Mouse (Mus musculus): ENCODE data around the gene Ccl8.

Ccl8 gene

DNA sequence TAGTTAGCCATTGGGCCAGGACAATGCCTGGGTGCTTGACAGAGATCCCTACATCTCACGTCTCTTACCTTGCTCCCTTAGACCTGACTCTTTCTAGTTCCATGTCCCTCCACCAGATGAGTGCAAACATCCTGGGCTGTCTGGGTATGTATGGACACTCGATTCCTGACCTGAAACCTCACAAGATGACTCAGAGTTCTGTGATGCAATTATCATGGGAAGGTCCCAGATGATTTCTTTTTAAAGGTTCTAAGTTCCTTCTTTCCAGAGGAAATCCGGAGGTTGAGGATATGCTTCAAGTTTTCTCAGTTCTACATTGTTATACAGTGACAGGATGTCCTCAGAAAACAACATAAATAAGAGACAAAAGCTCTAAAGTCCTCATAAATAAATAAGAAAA lies 34.1 kb upstream of the Ccl8 start:
- TF ChIP-seq POU5F1 (IDR thresholded peaks at IDR 0.05; ENCODE audit: borderline replicate concordance, low read length), result no peak
- no peak for TF ChIP-seq NANOG (IDR thresholded peaks at IDR 0.05; ENCODE audit: borderline replicate concordance, low read length)
- TF ChIP-seq CTCF (conservative IDR thresholded peaks at IDR 0.05; ENCODE audit: low read length), result no peak
- Histone ChIP-seq H3K4me3 (replicated peaks; ENCODE audit: low read length) (no peak overlapping the region), H3K36me3 (ENCODE audit: insufficient read depth, low read length) (no peaks in the 10 kb centered on the region), H3K27me3 (ENCODE audit: insufficient read depth, low read length) (no peaks in the 10 kb centered on the region), H3K9me3 (ENCODE audit: low read length) (peaks cover 3% of the 10 kb centered on the region; the same call in 1 of the 2 replicates), H3K4me1 (replicated peaks; ENCODE audit: low read depth, low read length) (no peaks in the 10 kb centered on the region)

GRCm38 (mm10) chr11:82084360-82084759 lies 30.6 kb upstream of the Ccl8 start:
- Histone ChIP-seq H3K27me3 (ENCODE audit: insufficient read depth, low read length) (no peaks in the 10 kb centered on the region), H3K4me3 (replicated peaks; ENCODE audit: low read length) (no peak overlapping the region), H3K4me1 (replicated peaks; ENCODE audit: low read depth, low read length) (peaks cover 5% of the 10 kb centered on the region; the same call in 1 of the 2 replicates), H3K9me3 (ENCODE audit: low read length) (no peaks in the 10 kb centered on the region), H3K36me3 (ENCODE audit: insufficient read depth, low read length) (no peaks in the 10 kb centered on the region)
- no peak for TF ChIP-seq CTCF (conservative IDR thresholded peaks at IDR 0.05; ENCODE audit: low read length)
- no peak for TF ChIP-seq POU5F1 (IDR thresholded peaks at IDR 0.05; ENCODE audit: borderline replicate concordance, low read length)
- TF ChIP-seq NANOG (IDR thresholded peaks at IDR 0.05; ENCODE audit: borderline replicate concordance, low read length), result no peak

GRCm38 (mm10) chr11:82099511-82100323 lies 15.3 kb upstream of the Ccl8 start:
- TF ChIP-seq CTCF (conservative IDR thresholded peaks at IDR 0.05; ENCODE audit: low read length), result no peak
- TF ChIP-seq NANOG (IDR thresholded peaks at IDR 0.05; ENCODE audit: borderline replicate concordance, low read length), result no peak
- no peak for TF ChIP-seq POU5F1 (IDR thresholded peaks at IDR 0.05; ENCODE audit: borderline replicate concordance, low read length)
- no peaks in the 10 kb centered on the region for H3K9me3 ChIP-seq (ENCODE audit: low read length)
- H3K36me3 ChIP-seq (ENCODE audit: insufficient read depth, low read length), result no peaks in the 10 kb centered on the region
- H3K4me3 ChIP-seq (replicated peaks; ENCODE audit: low read length), result no peak overlapping the region
- no peaks in the 10 kb centered on the region for H3K4me1 ChIP-seq (replicated peaks; ENCODE audit: low read depth, low read length)
- H3K27me3 ChIP-seq (ENCODE audit: insufficient read depth, low read length), result no peaks in the 10 kb centered on the region

- Histone ChIP-seq H3K4me3 (replicated peaks; ENCODE audit: low read length) (no peak overlapping the region), H3K4me1 (replicated peaks; ENCODE audit: low read depth, low read length) (no peaks in the 10 kb centered on the region), H3K36me3 (ENCODE audit: insufficient read depth, low read length) (no peaks in the 10 kb centered on the region), H3K27me3 (ENCODE audit: insufficient read depth, low read length) (no peaks in the 10 kb centered on the region), H3K9me3 (ENCODE audit: low read length) (peaks cover 4% of the 10 kb centered on the region; the same call in 1 of the 2 replicates)
- TF ChIP-seq POU5F1 (IDR thresholded peaks at IDR 0.05; ENCODE audit: borderline replicate concordance, low read length) (no peak), NANOG (IDR thresholded peaks at IDR 0.05; ENCODE audit: borderline replicate concordance, low read length) (no peak), CTCF (conservative IDR thresholded peaks at IDR 0.05; ENCODE audit: low read length) (no peak)
Measured at GRCm38 (mm10) chr11:82101087-82101486, 13.9 kb upstream of the Ccl8 start.

GRCm38 (mm10) chr11:82101529-82101928 lies 13.5 kb upstream of the Ccl8 start, which contains the start of gene Ccl12:
Gene Ccl12 (plus strand): TSS chr11:82101845.
- Histone ChIP-seq H3K36me3 (ENCODE audit: insufficient read depth, low read length) (no peaks in the 10 kb centered on the region), H3K4me1 (replicated peaks; ENCODE audit: low read depth, low read length) (no peaks in the 10 kb centered on the region)

GRCm38 (mm10) chr11:82109611-82110010 lies 5.4 kb upstream of the Ccl8 start:
- Histone ChIP-seq H3K9me3 (ENCODE audit: low read length) (peaks cover 4% of the 10 kb centered on the region; the same call in 1 of the 2 replicates), H3K36me3 (ENCODE audit: insufficient read depth, low read length) (no peaks in the 10 kb centered on the region), H3K4me1 (replicated peaks; ENCODE audit: low read depth, low read length) (no peaks in the 10 kb centered on the region), H3K4me3 (replicated peaks; ENCODE audit: low read length) (no peak overlapping the region), H3K27me3 (ENCODE audit: insufficient read depth, low read length) (no peaks in the 10 kb centered on the region)
- TF ChIP-seq NANOG (IDR thresholded peaks at IDR 0.05; ENCODE audit: borderline replicate concordance, low read length) (no peak), CTCF (conservative IDR thresholded peaks at IDR 0.05; ENCODE audit: low read length) (no peak), POU5F1 (IDR thresholded peaks at IDR 0.05; ENCODE audit: borderline replicate concordance, low read length) (no peak)

More at GRCm38 (mm10) chr11:82101529-82101928, 13.5 kb upstream of the Ccl8 start, which contains the start of gene Ccl12:
- H3K27me3 ChIP-seq (ENCODE audit: insufficient read depth, low read length), result no peaks in the 10 kb centered on the region
- peaks cover 4% of the 10 kb centered on the region; the same call in 1 of the 2 replicates for H3K9me3 ChIP-seq (ENCODE audit: low read length)
- TF ChIP-seq CTCF (conservative IDR thresholded peaks at IDR 0.05; ENCODE audit: low read length), result no peak
- H3K4me3 ChIP-seq (replicated peaks; ENCODE audit: low read length), result no peak within 1 kb of the TSS

- no peaks in the 10 kb centered on the region for H3K36me3 ChIP-seq (ENCODE audit: insufficient read depth, low read length)
- peaks cover 4% of the 10 kb centered on the region; the same call in 1 of the 2 replicates for H3K9me3 ChIP-seq (ENCODE audit: low read length)
- H3K4me1 ChIP-seq (replicated peaks; ENCODE audit: low read depth, low read length), result no peaks in the 10 kb centered on the region
- no peak for TF ChIP-seq POU5F1 (IDR thresholded peaks at IDR 0.05; ENCODE audit: borderline replicate concordance, low read length)
- no peak for TF ChIP-seq NANOG (IDR thresholded peaks at IDR 0.05; ENCODE audit: borderline replicate concordance, low read length)
- TF ChIP-seq CTCF (conservative IDR thresholded peaks at IDR 0.05; ENCODE audit: low read length), result no peak
- H3K27me3 ChIP-seq (ENCODE audit: insufficient read depth, low read length), result no peaks in the 10 kb centered on the region
- H3K4me3 ChIP-seq (replicated peaks; ENCODE audit: low read length), result no peak overlapping the region
Measured at GRCm38 (mm10) chr11:82110372-82111248, 4.4 kb upstream of the Ccl8 start.

DNA sequence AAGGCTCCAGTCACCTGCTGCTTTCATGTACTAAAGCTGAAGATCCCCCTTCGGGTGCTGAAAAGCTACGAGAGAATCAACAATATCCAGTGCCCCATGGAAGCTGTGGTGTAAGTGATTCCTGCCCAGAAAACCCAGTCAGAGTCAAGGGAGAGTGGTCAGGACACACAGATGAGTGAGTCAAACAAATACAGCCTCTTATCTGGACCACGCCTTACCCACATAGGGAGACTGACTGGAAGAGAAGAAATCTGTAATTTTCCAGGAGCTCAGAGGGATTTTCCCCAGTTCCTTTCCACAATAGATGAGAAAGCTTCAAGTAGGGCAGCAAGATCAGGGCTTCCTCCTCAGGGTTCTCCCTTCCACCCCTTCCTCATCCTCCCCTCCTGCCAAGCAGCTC lies 1.1 kb downstream of the Ccl8 start:
- H3K9me3 ChIP-seq (ENCODE audit: low read length), result no peaks in the 10 kb centered on the region
- no peaks in the 10 kb centered on the region for H3K36me3 ChIP-seq (ENCODE audit: insufficient read depth, low read length)
- TF ChIP-seq POU5F1 (IDR thresholded peaks at IDR 0.05; ENCODE audit: borderline replicate concordance, low read length), result no peak
- H3K27me3 ChIP-seq (ENCODE audit: insufficient read depth, low read length), result no peaks in the 10 kb centered on the region
- H3K4me3 ChIP-seq (replicated peaks; ENCODE audit: low read length), result no peak overlapping the region
- H3K4me1 ChIP-seq (replicated peaks; ENCODE audit: low read depth, low read length), result no peaks in the 10 kb centered on the region
